Mouse (Mus musculus) telencephalon, adult 2 months (tissue): Measurements from ENCODE around the gene Gm10720.
"Not testable (repeated sequence)": the region's sequence is repeated elsewhere in the genome, so short reads cannot be mapped to it uniquely, and the experiment has no call there.

Experiments used
- DNase-seq: peaks from one replicate; pipeline ENCODE4 v3.0.0-alpha.2; 2011; ENCODE audit warnings: low read depth, low spot score

The Gm10720 gene

GRCm38 (mm10) chr9:3025653-3026052, 10.2 kb downstream of the Gm10720 start:
- not testable (repeated sequence) for DNase-seq

GRCm38 (mm10) chr9:3026136-3026535, 10.7 kb downstream of the Gm10720 start:
- not testable (repeated sequence) for DNase-seq

GRCm38 (mm10) chr9:3026741-3027140, 11.3 kb downstream of the Gm10720 start:
- not testable (repeated sequence) for DNase-seq

- peak; percentile 24 for DNase-seq
Measured at GRCm38 (mm10) chr9:3027200-3027599, 11.7 kb downstream of the Gm10720 start.

GRCm38 (mm10) chr9:3029276-3030000, 14.0 kb downstream of the Gm10720 start:
- DNase-seq: not testable (repeated sequence)

DNA sequence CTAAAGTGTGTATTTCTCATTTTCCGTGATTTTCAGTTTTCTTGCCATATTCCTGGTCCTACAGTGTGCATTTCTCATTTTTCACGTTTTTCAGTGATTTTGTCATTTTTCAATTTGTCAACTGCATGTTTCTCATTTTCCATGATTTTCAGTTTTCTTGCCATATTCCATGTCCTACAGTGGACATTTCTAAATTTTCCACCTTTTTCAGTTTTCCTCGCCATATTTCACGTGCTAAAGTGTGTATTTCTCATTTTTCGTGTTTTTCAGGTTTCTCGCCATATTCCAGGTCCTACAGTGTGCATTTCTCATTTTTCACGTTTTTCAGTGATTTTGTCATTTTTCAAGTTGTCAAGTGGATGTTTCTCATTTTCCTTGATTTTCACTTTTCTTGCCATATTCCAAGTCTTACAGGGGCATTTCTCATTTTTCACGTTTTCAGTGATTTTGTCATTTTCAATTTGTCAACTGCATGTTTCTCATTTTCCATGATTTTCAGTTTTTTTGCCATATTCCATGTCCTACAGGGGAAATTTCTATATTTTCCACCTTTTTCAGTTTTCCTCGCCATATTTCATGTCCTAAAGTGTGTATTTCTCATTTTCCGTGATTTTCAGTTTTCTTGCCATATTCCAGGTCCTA, 15.3 kb downstream of the Gm10720 start:
- peak; percentile 78 for DNase-seq

DNA sequence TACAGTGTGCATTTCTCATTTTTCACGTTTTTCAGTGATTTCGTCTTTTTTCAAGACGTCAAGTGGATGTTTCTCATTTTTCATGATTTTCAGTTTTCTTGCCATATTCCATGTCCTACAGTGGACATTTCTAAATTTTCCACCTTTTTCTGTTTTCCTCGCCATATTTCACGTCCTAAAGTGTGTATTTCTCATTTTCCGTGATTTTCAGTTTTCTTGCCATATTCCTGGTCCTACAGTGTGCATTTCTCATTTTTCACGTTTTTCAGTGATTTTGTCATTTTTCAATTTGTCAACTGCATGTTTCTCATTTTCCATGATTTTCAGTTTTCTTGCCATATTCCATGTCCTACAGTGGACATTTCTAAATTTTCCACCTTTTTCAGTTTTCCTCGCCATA, 18.8 kb downstream of the Gm10720 start, which contains the start of gene Gm17535:
Gene Gm17535, plus strand, starts transcription at position 301 of the 400 bp plus-strand sequence.
- not testable (repeated sequence) for DNase-seq

- not testable (repeated sequence) for DNase-seq
Measured at GRCm38 (mm10) chr9:3036577-3036976, 21.1 kb downstream of the Gm10720 start, which contains the start of gene Gm10715. TSS of gene Gm10715 (plus strand) at chr9:3036877.

GRCm38 (mm10) chr9:3038161-3038560, 22.7 kb downstream of the Gm10720 start:
- DNase-seq: not testable (repeated sequence)
